Mouse (Mus musculus) cortical plate, adult 2 months (tissue): Measurements from ENCODE around the gene Scn8a.

Experiments used
- CTCF ChIP-seq: fragments of 200-500 bp; IDR thresholded peaks from 2 replicates; pipeline ENCODE4 v1.5.1; 2011; ENCODE audit warnings: mild to moderate bottlenecking, control low read depth, low read length; ENCODE audit not compliant: insufficient read depth; ENCODE audit errors: extremely low read depth
- POLR2A ChIP-seq: fragments of 200-500 bp; IDR thresholded peaks from 2 replicates; pipeline ENCODE4 v1.6.1; 2011; ENCODE audit warnings: mild to moderate bottlenecking, low read length, control low read depth; ENCODE audit not compliant: insufficient read depth; ENCODE audit errors: extremely low read depth

GRCm38 (mm10) chr15:100870775-100871106, 1.1 kb downstream of the Scn8a start:
- TF ChIP-seq CTCF: no peak
- TF ChIP-seq POLR2A: no peak
